Mouse (Mus musculus) myocyte (in vitro differentiated cells): Measurements from ENCODE around the gene a.

Experiments used
- POLR2A ChIP-seq: IDR thresholded peaks from one replicate; pipeline ENCODE4 v1.6.1; 2011; ENCODE audit warnings: low read depth, mild to moderate bottlenecking, control low read depth, moderate library complexity; ENCODE audit not compliant: insufficient read length
- USF1 ChIP-seq: IDR thresholded peaks from one replicate; pipeline ENCODE4 v1.6.1; 2011; ENCODE audit warnings: low read depth, mild to moderate bottlenecking, control low read depth, moderate library complexity

- TF ChIP-seq POLR2A (no peak), USF1 (no peak)
Measured at GRCm38 (mm10) chr2:154941952-154942351, 150.8 kb downstream of the a start.
